Comparison of ENCODE assay signal across 21 mouse cellular contexts in the genomic region with DNA sequence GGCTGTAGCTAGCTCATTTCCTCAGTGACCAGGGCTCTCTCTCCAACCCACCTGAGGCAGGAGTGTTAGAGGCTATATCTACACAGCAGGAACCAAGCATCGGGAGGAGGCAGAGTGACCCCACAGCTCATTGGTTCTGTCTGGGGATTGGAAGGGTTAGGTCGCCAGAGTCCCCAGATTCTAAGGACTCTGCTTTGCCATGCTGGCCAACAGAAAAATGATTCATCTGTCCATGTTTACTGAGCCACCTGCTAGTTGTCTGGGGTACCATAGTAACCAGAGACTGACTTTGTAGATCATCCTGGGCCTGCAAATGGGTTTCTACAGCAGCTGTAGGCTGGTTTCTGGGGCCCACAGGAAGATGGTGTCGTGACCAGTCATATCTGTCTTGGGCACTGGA.
DNase-seq lines count a peak whose midpoint lies in the region; ATAC-seq and TF ChIP-seq lines count a peak whose summit lies in the region.
"Had no signal": no experiment of that assay in that cellular context is flagged by ENCODE, and none has a peak within 500 bp of the region (broad histone marks: within the 10 kb centered on the region; RNA-seq: fewer than 3 reads in every experiment).

No protein-coding gene starts in this region.

- peak in 1 of 2 experiments; percentile 37 for DNase-seq in layer of hippocampus, adult 2 months (ENCODE audit: low spot score in 2 of 2)
- no peak for DNase-seq in layer of hippocampus, postnatal 36 days
- DNase-seq in brain, adult 2 months (ENCODE audit: low read depth, low spot score) = peak; percentile 73
- peak; percentile 38 to 68 for DNase-seq in cerebellum, adult 2 months
- peak; percentile 30 to 52 for DNase-seq in cerebellum, postnatal 36 days
- no peak for DNase-seq in forebrain, embryonic 10.5 days (ENCODE audit: extremely low spot score, low spot score)
- DNase-seq in right cerebral cortex, postnatal 36 days (ENCODE audit: low spot score in 2 of 2) = no peak
- DNase-seq: adrenal gland, adult 2 months; gastrocnemius, postnatal 14 days; heart, adult 2 months; heart, postnatal 36 days; left cerebral cortex, postnatal 4 days; liver; right cerebral cortex, postnatal 4 days had no signal

- no peak overlapping the region for H3K4me2 ChIP-seq in kidney, embryonic 15.5 days
- H3K4me2 ChIP-seq: embryonic facial prominence, embryonic 12.5 days; forebrain, embryonic 15.5 days; intestine, embryonic 15.5 days; neural tube, embryonic 12.5 days had no signal

- no peak overlapping the region for H3K4me3 ChIP-seq in layer of hippocampus, adult 2 months
- no peak overlapping the region for H3K4me3 ChIP-seq in cerebellum, adult 2 months (replicated peaks; ENCODE audit: insufficient read depth, low read depth, low read length)
- no peak overlapping the region for H3K4me3 ChIP-seq in forebrain, embryonic 10.5 days
- no peak overlapping the region for H3K4me3 ChIP-seq in kidney, embryonic 15.5 days (replicated peaks)
- H3K4me3 ChIP-seq: embryonic facial prominence, embryonic 12.5 days; erythroblast, embryonic 14.5 days; forebrain, embryonic 15.5 days; heart, adult 2 months; intestine, embryonic 15.5 days; neural tube, embryonic 12.5 days had no signal

- TF ChIP-seq POLR2A in cerebellum, adult 2 months (IDR thresholded peaks at IDR 0.05; ENCODE audit: borderline replicate concordance, insufficient read depth, low read length) = no peak

- TF ChIP-seq CTCF in layer of hippocampus, adult 2 months (conservative IDR thresholded peaks at IDR 0.05) = no peak
- TF ChIP-seq CTCF in cerebellum, adult 2 months (IDR thresholded peaks at IDR 0.05; ENCODE audit: borderline replicate concordance, insufficient read depth, low read depth, low read length) = no peak

- ATAC-seq in kidney, embryonic 15.5 days (replicated peaks; ENCODE audit: low FRiP score) = no peak
- ATAC-seq: forebrain, embryonic 15.5 days; intestine, embryonic 15.5 days; lung, postnatal 0 days had no signal

- H3K36me3 ChIP-seq in forebrain, embryonic 10.5 days (replicated peaks) = no peaks in the 10 kb centered on the region
- H3K36me3 ChIP-seq in kidney, embryonic 15.5 days = no peaks in the 10 kb centered on the region
- H3K36me3 ChIP-seq: embryonic facial prominence, embryonic 12.5 days; forebrain, embryonic 15.5 days; intestine, embryonic 15.5 days; neural tube, embryonic 12.5 days had no signal

- H3K4me1 ChIP-seq in cerebellum, adult 2 months (ENCODE audit: control insufficient read depth, insufficient read depth, low read length) = peaks cover 50% of the 10 kb centered on the region
- peaks cover 62% of the 10 kb centered on the region for H3K4me1 ChIP-seq in forebrain, embryonic 10.5 days
- H3K4me1 ChIP-seq in kidney, embryonic 15.5 days = 0 out of 2 replicates have a peak, but pooled peaks cover 5% of the 10 kb centered on the region
- H3K4me1 ChIP-seq: intestine, embryonic 15.5 days had no signal

- 34% methylated on average over 3 of the region's 3 CpGs for WGBS in cerebellum, adult 2 months
- 78% methylated on average over 3 of the region's 3 CpGs for WGBS in forebrain, embryonic 10.5 days
- 75% methylated on average over 3 of the region's 3 CpGs for WGBS in kidney, embryonic 15.5 days

- H3K27me3 ChIP-seq in cerebellum, adult 2 months (ENCODE audit: control insufficient read depth, insufficient read depth, low read length) = no peaks in the 10 kb centered on the region
- peaks cover 27% of the 10 kb centered on the region; the same call in 1 of the 2 replicates for H3K27me3 ChIP-seq in forebrain, embryonic 10.5 days (ENCODE audit: poor library complexity, severe bottlenecking)
- peaks cover 8% of the 10 kb centered on the region; the same call in 1 of the 2 replicates for H3K27me3 ChIP-seq in kidney, embryonic 15.5 days
- H3K27me3 ChIP-seq: intestine, embryonic 15.5 days; neural tube, embryonic 12.5 days had no signal

- H3K9me3 ChIP-seq in forebrain, embryonic 10.5 days = no peaks in the 10 kb centered on the region
- H3K9me3 ChIP-seq in kidney, embryonic 15.5 days (replicated peaks) = no peaks in the 10 kb centered on the region
- H3K9me3 ChIP-seq: embryonic facial prominence, embryonic 12.5 days; forebrain, embryonic 15.5 days; intestine, embryonic 15.5 days; neural tube, embryonic 12.5 days had no signal

- H3K9ac ChIP-seq in kidney, embryonic 15.5 days = no peak overlapping the region
- H3K9ac ChIP-seq: embryonic facial prominence, embryonic 12.5 days; forebrain, embryonic 15.5 days; intestine, embryonic 15.5 days; neural tube, embryonic 12.5 days had no signal

- H3K27ac ChIP-seq in layer of hippocampus, adult 2 months = 0 out of 2 replicates have a peak overlapping the region, but pooled peaks have one; percentile 44
- H3K27ac ChIP-seq in cerebellum, adult 2 months (ENCODE audit: insufficient read depth, low read length) = no peak overlapping the region
- no peak overlapping the region for H3K27ac ChIP-seq in forebrain, embryonic 10.5 days
- no peak overlapping the region for H3K27ac ChIP-seq in kidney, embryonic 15.5 days
- H3K27ac ChIP-seq: embryonic facial prominence, embryonic 12.5 days; forebrain, embryonic 15.5 days; heart, adult 2 months; intestine, embryonic 15.5 days; neural tube, embryonic 12.5 days had no signal

Comparison
In these comparisons a context has a peak if more than half of its experiments do, and no peak if none do; other contexts are left out.
1. DNase-seq: peak in brain, adult 2 months (single experiment), cerebellum, adult 2 months (2 of 2) and cerebellum, postnatal 36 days (2 of 2); none in layer of hippocampus, postnatal 36 days (0 of 2), forebrain, embryonic 10.5 days (single experiment) and right cerebral cortex, postnatal 36 days (0 of 2).